Mouse (Mus musculus): ENCODE results near the gene Vars. TPM values are rescaled to one million over a fixed set of nuclear protein-coding genes. Genes with fewer than 3 reads are reported as not detected.
"Not testable (repeated sequence)": the region's sequence is repeated elsewhere in the genome, so short reads cannot be mapped to it uniquely, and the experiment has no call there.

The Vars gene
- polyA plus RNA-seq, 2 experiments = 88.3 to 163 TPM

DNA sequence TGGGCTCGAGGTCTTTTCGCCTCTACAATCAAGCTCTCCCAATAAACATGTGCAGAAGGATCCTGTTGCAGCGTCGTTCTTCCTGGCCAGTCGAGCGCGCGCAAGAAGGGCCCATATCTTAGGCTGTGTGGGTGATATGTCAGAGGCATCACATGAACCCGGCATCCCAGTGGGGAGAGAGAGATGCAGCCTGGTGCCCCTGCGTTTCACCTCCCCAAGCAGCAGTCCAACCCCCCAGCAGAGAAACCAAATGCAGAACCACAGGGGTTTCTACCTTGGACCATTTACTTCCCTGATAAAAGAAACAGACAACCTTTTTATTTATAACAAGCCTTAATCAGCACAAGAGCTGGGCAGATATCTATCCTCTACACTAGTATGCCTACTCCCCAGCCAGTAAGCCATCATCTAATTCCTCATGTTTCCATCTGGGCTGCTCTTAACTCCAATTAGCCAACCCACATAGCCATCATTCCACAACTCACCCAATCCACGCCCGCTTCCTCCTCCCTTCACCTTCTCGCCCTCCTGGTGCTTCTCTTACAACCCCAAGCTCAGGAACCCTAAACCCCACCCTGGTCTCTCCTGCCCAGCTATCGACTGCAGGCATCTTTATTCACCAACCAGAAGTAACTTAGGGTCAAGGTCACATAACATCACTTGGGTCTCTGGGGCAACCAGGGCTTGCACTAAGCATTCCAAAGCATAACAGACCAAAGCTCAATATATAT lies 4.2 kb upstream of the Vars start:
- DNase-seq (ENCODE audit: low spot score) (no peak), ATAC-seq (ENCODE audit: low FRiP score, low read depth) (no peak)
- Histone ChIP-seq H3K4me2 (replicated peaks; ENCODE audit: low read depth, low read length, severe bottlenecking) (no peak overlapping the region), H3K27me3 (ENCODE audit: control insufficient read depth, insufficient read depth, low read length) (no peaks in the 10 kb centered on the region), H3K27ac (replicated peaks; ENCODE audit: low read depth, low read length) (no peak overlapping the region), H3K9me3 (ENCODE audit: control insufficient read depth, low read length) (no peaks in the 10 kb centered on the region), H3K4me3 (replicated peaks; ENCODE audit: low read length) (no peak overlapping the region), H3K36me3 (ENCODE audit: control insufficient read depth, insufficient read depth, low read length) (peaks cover 9% of the 10 kb centered on the region), H3K9ac (ENCODE audit: low read depth, low read length, severe bottlenecking) (no peak overlapping the region), H3K4me1 (ENCODE audit: control insufficient read depth, insufficient read depth, low read length) (peaks cover 8% of the 10 kb centered on the region; the same call in 1 of the 2 replicates)
- WGBS = 94% methylated on average over 12 of the region's 14 CpGs
- TF ChIP-seq POLR2A (IDR thresholded peaks at IDR 0.05; ENCODE audit: borderline replicate concordance, extremely low read depth, insufficient read depth, insufficient read length) = no peak

DNA sequence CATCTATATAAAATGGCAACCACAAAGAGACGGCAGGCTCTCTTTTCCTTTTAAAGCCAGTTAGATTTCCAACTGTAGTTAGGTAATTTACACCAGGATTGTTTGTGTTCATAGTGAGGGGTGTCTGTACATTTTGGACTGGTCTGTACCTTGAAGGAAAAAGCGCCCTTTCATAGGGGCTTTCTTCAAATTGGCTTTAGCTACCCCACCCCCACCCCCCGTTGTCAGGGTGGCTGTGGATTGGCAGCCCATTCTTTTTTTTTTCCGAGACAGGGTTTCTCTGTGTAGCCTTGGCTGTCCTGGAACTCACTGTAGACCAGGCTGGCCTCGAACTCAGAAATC lies 3.7 kb upstream of the Vars start:
- no peak for ATAC-seq (ENCODE audit: low FRiP score, low read depth)
- no peak overlapping the region for H3K4me3 ChIP-seq (replicated peaks; ENCODE audit: low read length)

DNA sequence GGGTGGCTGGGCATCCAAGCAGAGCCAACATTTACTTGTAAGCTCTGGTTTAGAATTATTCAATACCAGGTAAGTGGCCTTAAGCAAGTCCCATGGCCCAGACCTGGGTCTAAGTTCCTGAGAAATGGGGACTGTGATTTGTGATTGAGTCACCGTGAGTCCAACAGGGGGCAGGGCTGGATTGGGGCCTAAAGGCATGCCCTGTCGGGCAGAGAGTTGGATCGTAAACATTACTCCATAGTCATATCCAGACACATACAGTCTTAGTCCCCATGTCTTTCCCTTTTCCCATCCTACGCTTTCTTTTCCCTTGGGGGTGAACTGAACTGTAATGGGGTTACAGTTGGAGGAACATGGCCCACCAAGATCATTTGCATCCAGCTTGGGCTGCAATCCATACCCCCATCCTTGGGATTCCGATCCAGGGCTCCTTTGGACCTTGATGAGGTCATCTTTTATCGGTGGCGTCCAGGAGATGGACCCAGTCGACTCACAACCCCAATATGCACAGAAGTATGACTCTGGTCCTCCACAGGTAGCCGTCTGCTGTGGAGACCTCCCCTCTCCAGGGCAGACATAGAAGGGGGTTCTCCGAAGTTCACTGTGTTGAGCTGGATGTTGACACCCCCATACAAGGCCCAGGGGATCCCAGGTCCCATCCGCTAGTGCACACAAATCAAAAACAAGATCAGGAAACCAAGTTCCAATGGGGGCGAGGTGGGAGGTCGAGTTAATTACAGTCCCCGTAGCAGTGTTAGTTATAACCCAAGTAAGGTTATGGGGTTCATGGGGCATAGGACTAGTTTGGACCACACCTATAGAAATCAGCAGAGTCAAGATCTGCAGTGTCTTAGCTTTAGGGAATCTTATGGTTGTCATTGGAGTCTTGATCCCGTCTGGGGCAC lies 2.0 kb upstream of the Vars start:
- Histone ChIP-seq H3K4me2 (replicated peaks; ENCODE audit: low read depth, low read length, severe bottlenecking) (peak overlapping the region; percentile 65; the same call in 1 of the 2 replicates), H3K27ac (replicated peaks; ENCODE audit: low read depth, low read length) (no peak overlapping the region), H3K9ac (ENCODE audit: low read depth, low read length, severe bottlenecking) (no peak overlapping the region), H3K4me1 (ENCODE audit: control insufficient read depth, insufficient read depth, low read length) (peaks cover 18% of the 10 kb centered on the region), H3K36me3 (ENCODE audit: control insufficient read depth, insufficient read depth, low read length) (peaks cover 9% of the 10 kb centered on the region), H3K9me3 (ENCODE audit: control insufficient read depth, low read length) (no peaks in the 10 kb centered on the region), H3K27me3 (ENCODE audit: control insufficient read depth, insufficient read depth, low read length) (no peaks in the 10 kb centered on the region), H3K4me3 (replicated peaks; ENCODE audit: low read length) (no peak overlapping the region; the same call in 1 of the 2 replicates)
- ATAC-seq (ENCODE audit: low FRiP score, low read depth) (no peak), DNase-seq (ENCODE audit: low spot score) (no peak)
- 91% methylated on average over 15 of the region's 15 CpGs for WGBS
- TF ChIP-seq POLR2A (IDR thresholded peaks at IDR 0.05; ENCODE audit: borderline replicate concordance, extremely low read depth, insufficient read depth, insufficient read length) = no peak

More for the DNA sequence above, 3.7 kb upstream of the Vars start:
- Histone ChIP-seq H3K4me1 (ENCODE audit: control insufficient read depth, insufficient read depth, low read length) (peaks cover 8% of the 10 kb centered on the region), H3K36me3 (ENCODE audit: control insufficient read depth, insufficient read depth, low read length) (peaks cover 9% of the 10 kb centered on the region), H3K27me3 (ENCODE audit: control insufficient read depth, insufficient read depth, low read length) (no peaks in the 10 kb centered on the region), H3K4me2 (replicated peaks; ENCODE audit: low read depth, low read length, severe bottlenecking) (no peak overlapping the region), H3K9me3 (ENCODE audit: control insufficient read depth, low read length) (no peaks in the 10 kb centered on the region), H3K27ac (replicated peaks; ENCODE audit: low read depth, low read length) (no peak overlapping the region), H3K9ac (ENCODE audit: low read depth, low read length, severe bottlenecking) (no peak overlapping the region)
- DNase-seq (ENCODE audit: low spot score) = no peak
- WGBS = 88% methylated on average over 5 of the region's 5 CpGs
- TF ChIP-seq POLR2A (IDR thresholded peaks at IDR 0.05; ENCODE audit: borderline replicate concordance, extremely low read depth, insufficient read depth, insufficient read length) = no peak

DNA sequence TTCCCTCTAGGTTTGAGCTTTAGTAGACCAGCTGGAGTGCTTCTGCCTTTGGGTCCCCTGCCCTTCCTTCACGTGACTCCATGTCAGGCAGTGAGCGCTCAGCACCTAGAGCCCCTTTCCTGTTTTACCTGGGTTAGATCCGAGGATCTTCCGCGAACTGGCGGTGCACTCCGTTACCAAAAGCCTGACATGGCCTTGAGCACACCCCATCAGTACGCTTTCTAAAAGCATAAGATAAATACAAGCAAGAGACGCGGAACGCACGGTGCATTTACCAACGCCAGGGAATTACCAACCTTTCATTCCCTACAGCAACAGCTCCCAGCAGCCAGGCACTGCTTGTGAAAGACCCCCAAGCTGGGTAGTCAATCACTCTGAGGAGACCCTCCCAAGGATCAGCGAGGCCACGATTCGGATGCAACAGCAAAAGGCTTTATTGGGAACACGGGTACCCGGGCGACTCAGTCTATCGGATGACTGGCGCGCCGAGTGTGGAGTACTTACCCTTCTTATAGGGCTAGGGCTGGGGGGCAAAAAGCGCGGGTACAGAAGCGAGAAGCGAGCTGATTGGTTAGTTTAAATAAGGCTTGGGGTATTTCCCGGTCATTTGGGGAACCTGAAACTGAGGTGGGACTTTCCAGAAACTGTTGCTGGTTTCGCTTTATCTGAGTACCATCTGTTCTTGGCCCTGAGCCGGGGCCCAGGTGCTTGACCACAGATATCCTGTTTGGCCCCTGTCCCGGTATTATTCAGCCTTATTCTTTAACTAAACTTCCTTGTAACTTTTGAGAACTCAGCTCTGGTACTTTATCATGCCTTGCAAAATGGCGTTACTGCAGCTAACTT lies 693 bp upstream of the Vars start:
- Histone ChIP-seq H3K36me3 (ENCODE audit: control insufficient read depth, insufficient read depth, low read length) (peaks cover 21% of the 10 kb centered on the region), H3K9ac (ENCODE audit: low read depth, low read length, severe bottlenecking) (peak overlapping the region; percentile 78), H3K27ac (replicated peaks; ENCODE audit: low read depth, low read length) (peak overlapping the region; percentile 99), H3K4me3 (replicated peaks; ENCODE audit: low read length) (peak overlapping the region; percentile 91), H3K4me1 (ENCODE audit: control insufficient read depth, insufficient read depth, low read length) (peaks cover 18% of the 10 kb centered on the region), H3K4me2 (replicated peaks; ENCODE audit: low read depth, low read length, severe bottlenecking) (peak overlapping the region; percentile 88)
- 20% methylated on average over 29 of the region's 32 CpGs for WGBS
- H3K27me3 ChIP-seq (ENCODE audit: control insufficient read depth, insufficient read depth, low read length); DNase-seq (ENCODE audit: low spot score); H3K9me3 ChIP-seq (ENCODE audit: control insufficient read depth, low read length); ATAC-seq (ENCODE audit: low FRiP score, low read depth): not testable (repeated sequence)

Measured in limb, embryonic 14.5 days (tissue).